Mouse (Mus musculus) cortical plate, adult 2 months (tissue): ENCODE measurements around the gene Krt79.

Experiments used
- CTCF ChIP-seq: fragments of 200-500 bp; IDR thresholded peaks from 2 replicates; pipeline ENCODE4 v1.5.1; 2011; ENCODE audit warnings: mild to moderate bottlenecking, control low read depth, low read length; ENCODE audit not compliant: insufficient read depth; ENCODE audit errors: extremely low read depth
- POLR2A ChIP-seq: fragments of 200-500 bp; IDR thresholded peaks from 2 replicates; pipeline ENCODE4 v1.6.1; 2011; ENCODE audit warnings: mild to moderate bottlenecking, low read length, control low read depth; ENCODE audit not compliant: insufficient read depth; ENCODE audit errors: extremely low read depth

- peak; percentile 95 for TF ChIP-seq CTCF
- TF ChIP-seq POLR2A = no peak
Measured at GRCm38 (mm10) chr15:101988119-101988518, 48.0 kb upstream of the Krt79 start.
